Mouse (Mus musculus): ENCODE measurements at regions not wholly inside any gene's neighbourhood (a gene's known extent, or its start where the extent isn't known, plus 50 kb on each side); places are given as distances from the start of the nearest gene placed in this dataset.

DNA sequence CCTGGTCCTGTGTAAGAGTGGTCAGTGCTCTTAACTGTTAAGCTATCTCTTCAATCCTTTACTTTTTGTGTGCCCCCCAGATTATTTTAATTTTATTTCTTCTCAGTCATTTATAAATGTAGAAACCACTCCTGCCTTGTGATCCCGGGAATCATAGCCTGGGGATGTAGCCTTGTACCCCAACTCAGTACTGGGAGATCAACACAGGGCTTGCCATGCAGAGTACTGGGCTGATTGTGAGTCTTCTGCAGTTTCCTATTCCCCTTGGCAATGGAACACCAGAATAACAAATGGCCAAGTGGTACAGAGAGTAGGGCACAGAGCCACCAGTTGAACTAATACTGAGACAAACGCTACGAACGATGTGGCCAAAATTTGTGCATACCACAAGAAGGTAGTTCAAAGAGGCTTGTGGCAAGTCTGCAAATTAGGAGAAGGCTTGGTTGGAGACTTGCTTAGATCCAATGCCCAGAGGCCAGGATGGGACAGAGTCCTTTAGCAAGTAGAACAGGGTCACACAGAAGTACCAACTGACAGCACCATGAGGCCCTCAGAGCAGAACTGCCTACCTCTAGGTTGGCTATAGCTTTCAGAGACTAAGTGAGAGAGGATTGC is 151.9 kb downstream of the Qrsl1 start:
- TF ChIP-seq ZC3H11A (IDR thresholded peaks at IDR 0.05; ENCODE audit: borderline replicate concordance, low read depth, low read length) = no peak
- TF ChIP-seq MAFK (IDR thresholded peaks at IDR 0.05; ENCODE audit: insufficient read depth, low read depth, low read length) = no peak
- no peak for TF ChIP-seq CHD2 (IDR thresholded peaks at IDR 0.05; ENCODE audit: low read depth, low read length)
- TF ChIP-seq ZNF384 (IDR thresholded peaks at IDR 0.05; ENCODE audit: low read depth, low read length) = no peak

Measured in ES-E14 (cell line).